In the genomic region with DNA sequence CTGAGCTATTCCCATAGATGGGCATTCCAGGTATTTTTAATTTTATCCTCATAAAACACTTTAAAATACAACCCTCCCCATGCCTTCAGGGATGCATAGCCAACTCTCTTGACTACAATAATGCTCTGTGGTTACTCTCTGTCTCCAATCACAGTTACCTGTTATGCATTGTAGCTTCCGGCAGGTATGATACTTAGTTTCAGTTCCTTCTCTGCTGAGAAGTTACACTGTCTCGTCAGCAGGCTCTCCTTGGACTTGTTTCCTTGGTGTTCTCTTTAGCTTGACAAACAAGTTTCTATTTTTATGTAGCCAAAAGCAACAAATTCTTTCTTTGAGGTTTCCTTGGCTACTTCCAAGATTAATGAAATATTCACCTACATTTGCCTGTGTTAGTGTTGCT, we compare ENCODE assay signal across 22 mouse cellular contexts.
DNase-seq lines count a peak whose midpoint lies in the region; ATAC-seq and TF ChIP-seq lines count a peak whose summit lies in the region.
"Had no signal": no experiment of that assay in that cellular context is flagged by ENCODE, and none has a peak within 500 bp of the region (broad histone marks: within the 10 kb centered on the region; RNA-seq: fewer than 3 reads in every experiment).

No protein-coding gene starts in this region.

- 80% methylated on average over 2 of the region's 2 CpGs for WGBS in intestine, embryonic 15.5 days
- WGBS in intestine, embryonic 16.5 days: 79% methylated on average over 2 of the region's 2 CpGs

- in situ Hi-C loops in CH12.LX (cut with MboI; ENCODE audit: low pct_ligation_motif_present, low pct_unique_long_range_greater_than_20kb, low sequenced_read_pairs): no loop called here

- peak; percentile 40 for DNase-seq in testis, postnatal 14 days (ENCODE audit: low spot score)
- no peak for DNase-seq in testis, postnatal 10 days (ENCODE audit: low spot score)
- peak; percentile 50 for DNase-seq in CH12.LX (ENCODE audit: extremely low read depth)
- peak; percentile 55 for DNase-seq in splenic B cell, adult 2 months (ENCODE audit: low read depth, low spot score)
- no peak for DNase-seq in layer of hippocampus, adult 9-11 months
- no peak for DNase-seq in lung, adult 18-20 months
- DNase-seq: adrenal gland, adult 8-10 months; adrenal gland, postnatal 14 days; adrenal gland, postnatal 36 days; cerebellum, adult 11-12 months; cerebellum, adult 2 months; cerebellum, adult 9-10 months; cerebellum, postnatal 10 days; cerebellum, postnatal 25 days; forebrain, postnatal 0 days had no signal

- H3K4me1 ChIP-seq in intestine, embryonic 15.5 days (replicated peaks): peaks cover 8% of the 10 kb centered on the region; the same call in 1 of the 2 replicates
- H3K4me1 ChIP-seq in intestine, embryonic 16.5 days (ENCODE audit: control insufficient read depth, insufficient read depth, low read length): peaks cover 11% of the 10 kb centered on the region; the same call in 1 of the 2 replicates
- peaks cover 0 to 11% of the 10 kb centered on the region in 2 experiments; a peak in 2 of 4 replicates for H3K4me1 ChIP-seq in CH12.LX (ENCODE audit: control insufficient read depth in 1 of 2, insufficient read depth in 2 of 2)

- H3K27me3 ChIP-seq in intestine, embryonic 15.5 days (replicated peaks): no peaks in the 10 kb centered on the region
- no peaks in the 10 kb centered on the region for H3K27me3 ChIP-seq in intestine, embryonic 16.5 days (replicated peaks; ENCODE audit: control insufficient read depth, insufficient read depth, low read length)
- H3K27me3 ChIP-seq in CH12.LX (replicated peaks): no peaks in the 10 kb centered on the region
- H3K27me3 ChIP-seq in splenic B cell, adult 2 months (ENCODE audit: control insufficient read depth, insufficient read depth, low read length, poor library complexity, severe bottlenecking): no peaks in the 10 kb centered on the region
- H3K27me3 ChIP-seq: forebrain, embryonic 13.5 days; forebrain, embryonic 15.5 days had no signal

- no peak overlapping the region for H3K9ac ChIP-seq in intestine, embryonic 15.5 days
- no peak overlapping the region for H3K9ac ChIP-seq in intestine, embryonic 16.5 days (ENCODE audit: low read depth, low read length)
- H3K9ac ChIP-seq in CH12.LX (ENCODE audit: insufficient read depth, low read depth): no peak overlapping the region
- H3K9ac ChIP-seq: embryonic facial prominence, embryonic 12.5 days; forebrain, embryonic 13.5 days; forebrain, embryonic 15.5 days; forebrain, postnatal 0 days had no signal

- no peak for ATAC-seq in intestine, embryonic 15.5 days
- ATAC-seq in intestine, embryonic 16.5 days: no peak
- ATAC-seq: CD4-positive, CD25-positive, alpha-beta regulatory T cell, adult 4 months; forebrain, embryonic 13.5 days; forebrain, embryonic 15.5 days; forebrain, postnatal 0 days had no signal

- no peak for TF ChIP-seq EP300 in CH12.LX (IDR thresholded peaks at IDR 0.05; ENCODE audit: low read length)

- no peak overlapping the region for H3K4me3 ChIP-seq in intestine, embryonic 15.5 days (replicated peaks)
- H3K4me3 ChIP-seq in intestine, embryonic 16.5 days (ENCODE audit: low read length): no peak overlapping the region
- H3K4me3 ChIP-seq in CH12.LX (replicated peaks in 1 of 3; ENCODE audit: low read depth in 2 of 3, low read length in 2 of 3, poor library complexity in 1 of 3): no peak overlapping the region
- H3K4me3 ChIP-seq: embryonic facial prominence, embryonic 10.5 days; embryonic facial prominence, embryonic 12.5 days; forebrain, embryonic 13.5 days; forebrain, embryonic 15.5 days had no signal

- TF ChIP-seq CTCF in CH12.LX (conservative IDR thresholded peaks at IDR 0.05 in 1 of 2, IDR thresholded peaks at IDR 0.05 in 1 of 2; ENCODE audit: low read depth in 2 of 2, low read length in 2 of 2): no peak

- TF ChIP-seq POLR2A in CH12.LX (IDR thresholded peaks at IDR 0.05; ENCODE audit: low read depth, low read length): no peak

- H3K27ac ChIP-seq in intestine, embryonic 15.5 days: 0 out of 2 replicates have a peak overlapping the region, but pooled peaks have one; percentile 11
- no peak overlapping the region for H3K27ac ChIP-seq in intestine, embryonic 16.5 days (ENCODE audit: low read length)
- no peak overlapping the region for H3K27ac ChIP-seq in CH12.LX (ENCODE audit: insufficient read depth, low read depth)
- H3K27ac ChIP-seq: embryonic facial prominence, embryonic 12.5 days; forebrain, embryonic 13.5 days; forebrain, embryonic 15.5 days had no signal

- H3K4me2 ChIP-seq in intestine, embryonic 15.5 days (replicated peaks): no peak overlapping the region
- H3K4me2 ChIP-seq in intestine, embryonic 16.5 days (ENCODE audit: low read depth, low read length): no peak overlapping the region
- no peak overlapping the region for H3K4me2 ChIP-seq in CH12.LX (ENCODE audit: insufficient read depth, low read depth, poor library complexity, severe bottlenecking)
- H3K4me2 ChIP-seq: embryonic facial prominence, embryonic 12.5 days; forebrain, embryonic 13.5 days; forebrain, embryonic 15.5 days had no signal

- dilution Hi-C loops in CH12.LX (cut with MboI; ENCODE audit: extremely low pct_ligation_motif_present, extremely low pct_unique_long_range_greater_than_20kb, low sequenced_read_pairs): no loop called here

- H3K79me2 ChIP-seq in CH12.LX (replicated peaks; ENCODE audit: control insufficient read depth, extremely low read depth, insufficient read depth, poor library complexity, severe bottlenecking): no peaks in the 10 kb centered on the region

- H3K36me3 ChIP-seq in intestine, embryonic 15.5 days: no peaks in the 10 kb centered on the region
- no peaks in the 10 kb centered on the region for H3K36me3 ChIP-seq in intestine, embryonic 16.5 days (ENCODE audit: control insufficient read depth, insufficient read depth, low read length)
- H3K36me3 ChIP-seq in CH12.LX (replicated peaks in 1 of 2; ENCODE audit: control insufficient read depth in 1 of 2, insufficient read depth in 1 of 2, low read length in 1 of 2): no peaks in the 10 kb centered on the region
- no peaks in the 10 kb centered on the region for H3K36me3 ChIP-seq in splenic B cell, adult 2 months (ENCODE audit: control insufficient read depth, insufficient read depth, low read length, poor library complexity, severe bottlenecking)
- H3K36me3 ChIP-seq: embryonic facial prominence, embryonic 10.5 days; embryonic facial prominence, embryonic 12.5 days; forebrain, embryonic 15.5 days had no signal

- no peak for TF ChIP-seq RAD21 in CH12.LX (IDR thresholded peaks at IDR 0.05; ENCODE audit: low read depth, low read length)

- H3K9me3 ChIP-seq in intestine, embryonic 15.5 days: no peaks in the 10 kb centered on the region
- peaks cover 3% of the 10 kb centered on the region; the same call in 1 of the 2 replicates for H3K9me3 ChIP-seq in intestine, embryonic 16.5 days (ENCODE audit: control insufficient read depth, low read length)
- peaks cover 7% of the 10 kb centered on the region for H3K9me3 ChIP-seq in CH12.LX (replicated peaks; ENCODE audit: low read length)
- H3K9me3 ChIP-seq: embryonic facial prominence, embryonic 12.5 days; forebrain, embryonic 15.5 days had no signal

TF ChIP-seq in CH12.LX, 34 proteins besides CTCF, POLR2A, EP300 and RAD21:
- no peak for TF ChIP-seq PAX5 (IDR thresholded peaks at IDR 0.05; ENCODE audit: low read length)
- peak; percentile 72 for TF ChIP-seq IRF4 (IDR thresholded peaks at IDR 0.05; ENCODE audit: low read depth, low read length)
- no peak for TF ChIP-seq RCOR1 (conservative IDR thresholded peaks at IDR 0.05; ENCODE audit: low read depth, low read length)
TF ChIP-seq in CH12.LX: peak in this region for 1.

Comparison
In these comparisons a context has a peak if more than half of its experiments do, and no peak if none do; other contexts are left out.
1. DNase-seq: peak in testis, postnatal 14 days (single experiment), CH12.LX (single experiment) and splenic B cell, adult 2 months (single experiment); none in testis, postnatal 10 days (single experiment), layer of hippocampus, adult 9-11 months (single experiment) and lung, adult 18-20 months (0 of 2).